Mouse (Mus musculus): ENCODE data around the gene Rita1.

DNA sequence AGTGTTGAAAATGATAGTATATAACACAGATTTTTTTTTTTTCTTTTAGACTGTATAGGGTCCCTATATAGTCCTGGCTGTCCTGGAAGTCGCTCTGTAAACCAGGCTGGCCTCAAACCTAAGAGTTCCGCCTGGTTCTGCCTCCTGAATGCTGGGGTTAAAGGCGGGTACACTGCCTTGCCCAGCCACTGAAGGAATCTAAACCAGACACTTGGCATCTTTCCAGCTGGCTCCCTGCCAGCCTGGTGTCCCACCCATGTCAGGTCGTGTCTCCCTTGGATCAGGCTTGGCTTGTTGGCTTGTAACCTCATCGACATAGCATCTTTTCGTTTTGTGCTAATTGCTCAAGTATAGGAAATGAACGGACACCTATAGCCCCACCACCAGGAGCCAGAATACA is 16.2 kb upstream of the Rita1 start:
- no peak for TF ChIP-seq GATA1 (IDR thresholded peaks at IDR 0.05; ENCODE audit: borderline replicate concordance, low read length)
- no peak for TF ChIP-seq CTCF (IDR thresholded peaks at IDR 0.05; ENCODE audit: low read depth, low read length)
- no peak for TF ChIP-seq POLR2AphosphoS5 (IDR thresholded peaks at IDR 0.05; ENCODE audit: insufficient replicate concordance, low read depth, low read length)

Measured in G1E (cell line).